Mouse (Mus musculus) kidney, postnatal 0 days (tissue): ENCODE results near the gene Brpf3. TPM values are rescaled to one million over a fixed set of nuclear protein-coding genes. Genes with fewer than 3 reads are reported as not detected.

Experiments
- ATAC-seq: fragments of 200-750 bp; cut with Nextera tagmentation; replicated peaks from 2 replicates; pipeline ENCODE4 v1.8.0; 2017; ENCODE audit warnings: low read depth, moderate number of reproducible peaks, moderate TSS enrichment, moderate library complexity; ENCODE audit not compliant: low FRiP score
- DNase-seq: peaks from one replicate; pipeline ENCODE4 v3.0.0-alpha.2; 2016; ENCODE audit warnings: low spot score
- H3K27ac ChIP-seq: fragments of 300-500 bp; sonication (generic); 2 replicates; pipeline ENCODE4 v1.5.1; 2014; ENCODE audit warnings: mild to moderate bottlenecking
- H3K27me3 ChIP-seq: fragments of 300-500 bp; sonication (generic); 2 replicates; pipeline ENCODE4 v1.6.1; 2014; ENCODE audit warnings: low read length, mixed read lengths; ENCODE audit not compliant: insufficient read depth
- H3K36me3 ChIP-seq: fragments of 300-500 bp; sonication (generic); 2 replicates; pipeline ENCODE4 v1.6.1; 2014; ENCODE audit warnings: low read length, mixed read lengths; ENCODE audit not compliant: insufficient read depth
- H3K4me1 ChIP-seq: fragments of 300-500 bp; sonication (generic); replicated peaks from 2 replicates; pipeline ENCODE4 v1.6.1; 2014; ENCODE audit warnings: antibody characterized with exemption, low read length, mixed read lengths; ENCODE audit not compliant: insufficient read depth
- H3K4me2 ChIP-seq: fragments of 300-500 bp; sonication (generic); 2 replicates; pipeline ENCODE4 v1.6.1; 2014; ENCODE audit warnings: mild to moderate bottlenecking, low read length, moderate library complexity, mixed read lengths
- H3K4me3 ChIP-seq: fragments of 300-500 bp; sonication (generic); replicated peaks from 2 replicates; pipeline ENCODE4 v1.5.1; 2014; ENCODE audit warnings: low read depth, low read length
- H3K9ac ChIP-seq: fragments of 300-500 bp; sonication (generic); 2 replicates; pipeline ENCODE4 v1.6.1; 2014; ENCODE audit warnings: low read depth, low read length
- H3K9me3 ChIP-seq: fragments of 300-500 bp; sonication (generic); replicated peaks from 2 replicates; pipeline ENCODE4 v1.6.1; 2016; ENCODE audit warnings: low read length, inconsistent platforms, mixed read lengths
- CTCF ChIP-seq: IDR thresholded peaks from 2 replicates; pipeline ENCODE4 v1.5.1; 2016; ENCODE audit warnings: antibody characterized with exemption, low read depth, mild to moderate bottlenecking, moderate library complexity
- WGBS: fragments of 180-500 bp; shearing (Covaris S2); extraction: QIAGEN DNeasy Blood & Tissue Kit; methylation state at CpG from one replicate; pipeline ENCODE4 v1.1.7; 2014; 5-methylcytosine and 5-hydroxymethylcytosine counted together
- polyA plus RNA-seq: library from polyadenylated mRNA; unstranded; fragments of >200 nt; fragmentation: Nextera tagmentation; extraction: Ambion mirVana; gene quantifications from 2 replicates; pipeline ENCODE4 v1.2.1, GENCODE M21; 2015

Gene Brpf3
- polyA plus RNA-seq, 1 experiment from 2014 or later = 8.3 TPM

DNA sequence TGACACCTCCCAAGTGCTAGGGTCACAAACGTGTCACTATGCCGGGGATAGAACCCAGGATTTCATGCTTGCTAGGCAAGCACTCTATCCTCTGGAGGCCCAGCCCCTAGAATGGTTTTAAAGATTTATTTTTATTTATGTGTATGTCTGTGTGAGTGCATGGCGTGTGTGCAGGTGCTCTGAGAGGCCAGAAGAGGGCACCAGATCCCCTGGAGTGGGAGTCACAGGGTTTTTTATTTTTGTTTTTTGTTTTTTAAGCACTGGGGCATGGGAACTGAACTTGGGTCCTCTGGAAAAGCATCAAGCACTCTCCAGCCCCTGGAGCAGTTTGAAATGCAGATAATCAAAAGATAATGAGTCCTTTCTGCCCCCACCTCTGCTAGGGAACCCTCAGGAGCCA, 24.1 kb upstream of the Brpf3 start:
- Histone ChIP-seq H3K4me2 (no peak overlapping the region), H3K9ac (no peak overlapping the region), H3K9me3 (no peaks in the 10 kb centered on the region), H3K4me1 (no peaks in the 10 kb centered on the region), H3K27ac (no peak overlapping the region), H3K36me3 (no peaks in the 10 kb centered on the region), H3K27me3 (no peaks in the 10 kb centered on the region), H3K4me3 (no peak overlapping the region)
- DNase-seq (no peak), ATAC-seq (no peak)
- 93% methylated on average over 3 of the region's 3 CpGs for WGBS
- peak; percentile 38; the same call in 1 of the 2 replicates for TF ChIP-seq CTCF

DNA sequence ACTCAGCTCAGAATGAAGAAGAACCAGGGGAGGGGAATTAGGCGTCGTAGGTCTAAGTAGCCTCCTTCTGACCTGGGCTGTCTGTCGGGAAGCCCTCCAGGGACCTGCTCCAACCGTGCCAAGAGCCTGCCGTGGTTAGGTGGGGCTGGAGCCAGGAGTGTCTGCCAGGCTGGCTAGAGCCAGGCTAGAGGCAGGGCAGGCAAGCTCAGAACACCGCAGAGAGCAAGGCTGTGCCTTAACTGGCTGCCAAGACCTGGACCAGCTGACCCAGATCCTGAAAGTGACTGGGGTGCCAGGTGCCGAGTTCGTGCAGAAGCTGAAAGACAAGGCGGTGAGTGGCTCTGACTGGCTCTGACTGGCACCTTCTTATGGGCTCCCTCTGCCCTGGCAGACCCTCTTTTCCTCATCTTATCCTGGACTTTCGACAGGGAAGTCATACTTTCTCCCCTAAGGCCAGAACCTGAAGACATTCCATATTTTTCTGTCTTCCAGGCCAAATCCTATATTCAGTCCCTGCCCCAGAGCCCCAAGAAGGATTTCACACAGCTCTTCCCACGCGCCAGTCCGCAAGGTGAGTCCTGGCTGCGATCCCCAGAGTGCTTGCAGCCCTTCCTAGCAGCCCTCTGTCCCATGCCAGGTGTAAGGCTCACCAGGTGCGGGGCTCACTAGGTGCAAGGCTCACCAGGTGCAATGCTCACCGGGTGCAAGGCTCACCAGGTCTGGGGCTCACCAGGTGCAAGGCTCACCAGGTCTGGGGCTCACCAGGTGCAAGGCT, 23.5 kb upstream of the Brpf3 start:
- H3K27me3 ChIP-seq = no peaks in the 10 kb centered on the region
- WGBS = 85% methylated on average over 16 of the region's 16 CpGs
- DNase-seq (no peak), ATAC-seq (no peak)
- TF ChIP-seq CTCF = no peak
- no peak overlapping the region for H3K27ac ChIP-seq
- H3K4me3 ChIP-seq = no peak overlapping the region
- H3K9me3 ChIP-seq = no peaks in the 10 kb centered on the region
- H3K9ac ChIP-seq = no peak overlapping the region
- no peaks in the 10 kb centered on the region for H3K4me1 ChIP-seq
- H3K36me3 ChIP-seq = no peaks in the 10 kb centered on the region
- no peak overlapping the region for H3K4me2 ChIP-seq

- Histone ChIP-seq H3K27ac (no peak overlapping the region), H3K4me1 (no peaks in the 10 kb centered on the region), H3K9me3 (no peaks in the 10 kb centered on the region), H3K27me3 (no peaks in the 10 kb centered on the region), H3K36me3 (no peaks in the 10 kb centered on the region), H3K4me3 (no peak overlapping the region), H3K4me2 (no peak overlapping the region), H3K9ac (no peak overlapping the region)
- no peak for DNase-seq
- TF ChIP-seq CTCF = no peak
- 97% methylated on average over 3 of the region's 3 CpGs for WGBS
- ATAC-seq = no peak
Observed at GRCm38 (mm10) chr17:28779735-28780134, 21.2 kb upstream of the Brpf3 start.

GRCm38 (mm10) chr17:28780836-28781235, 20.1 kb upstream of the Brpf3 start:
- TF ChIP-seq CTCF = no peak
- no peaks in the 10 kb centered on the region for H3K36me3 ChIP-seq
- H3K9me3 ChIP-seq = no peaks in the 10 kb centered on the region
- DNase-seq (no peak), ATAC-seq (no peak)
- H3K9ac ChIP-seq = no peak overlapping the region
- no peak overlapping the region for H3K4me2 ChIP-seq
- 55% methylated on average over 3 of the region's 3 CpGs for WGBS
- no peaks in the 10 kb centered on the region for H3K4me1 ChIP-seq
- no peak overlapping the region for H3K4me3 ChIP-seq
- H3K27me3 ChIP-seq = no peaks in the 10 kb centered on the region
- no peak overlapping the region for H3K27ac ChIP-seq

DNA sequence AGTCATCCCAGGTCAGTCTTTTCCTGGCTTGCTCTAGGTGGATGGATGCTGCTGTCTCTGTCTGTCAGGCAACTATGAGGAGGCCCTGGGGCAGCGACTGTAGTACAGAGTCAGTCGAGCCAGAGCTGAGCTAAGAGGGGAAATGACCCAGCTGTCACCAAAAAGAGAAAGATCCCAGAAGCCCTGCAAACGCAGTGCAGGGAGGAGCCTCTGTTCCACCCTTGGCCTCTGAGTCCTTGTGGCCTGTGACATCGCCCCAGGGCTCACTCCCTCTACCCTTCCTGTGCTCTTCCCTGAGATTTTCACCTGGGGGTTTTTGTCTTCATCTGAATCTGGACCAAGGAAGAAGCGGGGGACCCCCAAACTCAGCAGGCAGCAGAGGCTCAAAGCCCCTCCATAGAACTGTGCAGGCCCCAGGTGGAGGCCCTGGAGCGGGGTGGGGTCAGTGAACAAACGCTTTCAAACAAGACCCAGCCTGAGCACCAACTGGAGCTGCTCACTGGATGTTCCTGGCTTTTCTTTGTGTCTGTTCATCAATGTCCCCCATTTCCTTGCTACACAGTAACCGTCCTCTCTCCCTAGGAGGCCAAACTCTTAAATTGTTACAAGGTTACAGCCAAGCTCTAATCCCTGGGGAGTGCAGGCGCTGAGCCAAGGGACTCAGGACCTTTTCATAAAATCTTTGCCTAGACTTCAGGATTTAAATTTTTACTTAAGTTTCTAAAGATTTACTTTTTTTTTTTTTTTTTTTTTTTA, 19.4 kb upstream of the Brpf3 start:
- H3K9me3 ChIP-seq = no peaks in the 10 kb centered on the region
- no peak overlapping the region for H3K9ac ChIP-seq
- TF ChIP-seq CTCF = no peak
- H3K4me1 ChIP-seq = no peaks in the 10 kb centered on the region
- ATAC-seq (0 out of 2 replicates have a peak, but pooled peaks have one; percentile 13), DNase-seq (peak; percentile 53)
- H3K36me3 ChIP-seq = no peaks in the 10 kb centered on the region
- no peak overlapping the region for H3K4me2 ChIP-seq
- H3K27me3 ChIP-seq = no peaks in the 10 kb centered on the region
- WGBS = 50% methylated on average over 9 of the region's 9 CpGs
- no peak overlapping the region for H3K4me3 ChIP-seq
- no peak overlapping the region for H3K27ac ChIP-seq

- no peak for DNase-seq
- ATAC-seq = no peak
- Histone ChIP-seq H3K9me3 (no peaks in the 10 kb centered on the region), H3K4me2 (no peak overlapping the region), H3K36me3 (no peaks in the 10 kb centered on the region), H3K27ac (no peak overlapping the region), H3K4me3 (no peak overlapping the region), H3K4me1 (no peaks in the 10 kb centered on the region), H3K9ac (no peak overlapping the region), H3K27me3 (no peaks in the 10 kb centered on the region)
- TF ChIP-seq CTCF = no peak
- 88% methylated on average over 3 of the region's 3 CpGs for WGBS
Observed at GRCm38 (mm10) chr17:28785036-28785435, 15.9 kb upstream of the Brpf3 start.
